In the genomic region with DNA sequence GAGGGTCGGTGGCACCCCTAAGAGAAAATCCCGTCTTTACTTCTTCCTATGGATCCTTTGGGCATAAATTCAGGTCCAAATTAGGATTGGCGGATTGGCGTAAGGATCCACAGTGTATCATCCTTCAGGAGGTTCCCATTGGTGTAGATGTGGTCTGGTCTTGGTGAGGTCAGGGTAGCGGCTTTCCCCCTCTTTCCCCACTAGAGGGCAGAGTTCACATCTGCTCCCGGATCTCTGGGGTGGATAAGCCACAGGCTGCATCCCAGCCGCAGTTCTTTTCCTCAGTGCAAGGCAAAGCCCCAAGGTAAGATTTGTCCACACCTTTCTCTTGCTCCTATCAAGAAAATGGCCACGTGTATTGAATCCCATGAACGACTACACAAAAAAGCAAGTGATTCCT, we compare ENCODE assay signal across 8 mouse cellular contexts. TPM values are rescaled to one million over a fixed set of nuclear protein-coding genes. Genes with fewer than 3 reads are reported as not detected.
A peak's percentile ranks its signal among the peaks of the same experiment; 100 is the strongest.
DNase-seq lines count a peak whose midpoint lies in the region; ATAC-seq and TF ChIP-seq lines count a peak whose summit lies in the region.

No protein-coding gene starts in this region.

- H3K9ac ChIP-seq in embryonic facial prominence, embryonic 11.5 days (replicated peaks; ENCODE audit: low read length): no peak overlapping the region
- no peak overlapping the region for H3K9ac ChIP-seq in heart, embryonic 16.5 days (ENCODE audit: low read length)
- no peak overlapping the region for H3K9ac ChIP-seq in lung, embryonic 14.5 days

- no peaks in the 10 kb centered on the region for H3K4me1 ChIP-seq in heart, embryonic 10.5 days
- H3K4me1 ChIP-seq in embryonic facial prominence, embryonic 11.5 days (ENCODE audit: control insufficient read depth, insufficient read depth, low read length): no peaks in the 10 kb centered on the region
- no peaks in the 10 kb centered on the region for H3K4me1 ChIP-seq in heart, embryonic 16.5 days (ENCODE audit: control insufficient read depth, insufficient read depth, low read length)
- H3K4me1 ChIP-seq in lung, embryonic 14.5 days (ENCODE audit: insufficient read depth): no peaks in the 10 kb centered on the region
- H3K4me1 ChIP-seq in olfactory bulb, adult 2 months (ENCODE audit: control insufficient read depth, insufficient read depth, low read length): peaks cover 5% of the 10 kb centered on the region; the same call in 1 of the 2 replicates

- H3K4me3 ChIP-seq in heart, embryonic 10.5 days: no peak overlapping the region
- H3K4me3 ChIP-seq in embryonic facial prominence, embryonic 11.5 days (ENCODE audit: low read depth, low read length): no peak overlapping the region
- no peak overlapping the region for H3K4me3 ChIP-seq in heart, embryonic 16.5 days (ENCODE audit: low read length)
- no peak overlapping the region for H3K4me3 ChIP-seq in lung, embryonic 14.5 days (ENCODE audit: low read depth, low read length)
- H3K4me3 ChIP-seq in olfactory bulb, adult 2 months (ENCODE audit: insufficient read depth, low read depth, low read length): no peak overlapping the region

- peak; percentile 83 for TF ChIP-seq CTCF in lung, embryonic 14.5 days (IDR thresholded peaks at IDR 0.05; ENCODE audit: low read depth)
- peak; percentile 47; the same call in 1 of the 2 replicates for TF ChIP-seq CTCF in olfactory bulb, adult 2 months (IDR thresholded peaks at IDR 0.05; ENCODE audit: insufficient read depth, low read depth, low read length)

- no peak for ATAC-seq in embryonic facial prominence, embryonic 11.5 days (replicated peaks; ENCODE audit: insufficient number of reproducible peaks, low FRiP score, low TSS enrichment, low read depth)
- ATAC-seq in heart, embryonic 16.5 days (replicated peaks; ENCODE audit: extremely low read depth, insufficient read depth, low FRiP score): peak; percentile 65; the same call in 1 of the 2 replicates
- peak; percentile 82 for ATAC-seq in lung, embryonic 14.5 days (ENCODE audit: insufficient read depth)

- no peaks in the 10 kb centered on the region for H3K9me3 ChIP-seq in heart, embryonic 10.5 days
- H3K9me3 ChIP-seq in embryonic facial prominence, embryonic 11.5 days (replicated peaks; ENCODE audit: control insufficient read depth, low read length): no peaks in the 10 kb centered on the region
- H3K9me3 ChIP-seq in heart, embryonic 16.5 days (replicated peaks; ENCODE audit: control insufficient read depth, low read length): 0 out of 2 replicates have a peak, but pooled peaks cover 2% of the 10 kb centered on the region
- no peaks in the 10 kb centered on the region for H3K9me3 ChIP-seq in lung, embryonic 14.5 days (ENCODE audit: low read depth, low read length)

- no peak for TF ChIP-seq POLR2A in olfactory bulb, adult 2 months (IDR thresholded peaks at IDR 0.05; ENCODE audit: insufficient read depth, low read depth, low read length)

- 22% methylated on average over 9 of the region's 9 CpGs for WGBS in heart, embryonic 10.5 days
- 22% methylated on average over 9 of the region's 9 CpGs for WGBS in embryonic facial prominence, embryonic 11.5 days
- WGBS in heart, embryonic 16.5 days: 25% methylated on average over 9 of the region's 9 CpGs
- 23% methylated on average over 9 of the region's 9 CpGs for WGBS in lung, embryonic 14.5 days
- 33% methylated on average over 9 of the region's 9 CpGs for WGBS in olfactory bulb, adult 2 months

- no peaks in the 10 kb centered on the region for H3K36me3 ChIP-seq in heart, embryonic 10.5 days
- no peaks in the 10 kb centered on the region for H3K36me3 ChIP-seq in embryonic facial prominence, embryonic 11.5 days (replicated peaks; ENCODE audit: control insufficient read depth, insufficient read depth, low read depth, low read length)
- no peaks in the 10 kb centered on the region for H3K36me3 ChIP-seq in heart, embryonic 16.5 days (ENCODE audit: control insufficient read depth, insufficient read depth)
- no peaks in the 10 kb centered on the region for H3K36me3 ChIP-seq in lung, embryonic 14.5 days (ENCODE audit: insufficient read depth)

- peak; percentile 82 to 84 for DNase-seq in heart, adult 18-20 months
- no peak for DNase-seq in heart, embryonic 10.5 days (ENCODE audit: low spot score)
- DNase-seq in adrenal gland, postnatal 36 days: peak; percentile 71
- peak; percentile 85 for DNase-seq in embryonic facial prominence, embryonic 11.5 days (ENCODE audit: low spot score)
- peak; percentile 74 for DNase-seq in kidney, postnatal 14 days
- peak; percentile 85 for DNase-seq in lung, embryonic 14.5 days

- no peak overlapping the region for H3K4me2 ChIP-seq in embryonic facial prominence, embryonic 11.5 days (ENCODE audit: low read depth, low read length)
- H3K4me2 ChIP-seq in heart, embryonic 16.5 days (ENCODE audit: low read depth, low read length): no peak overlapping the region
- no peak overlapping the region for H3K4me2 ChIP-seq in lung, embryonic 14.5 days

- H3K27me3 ChIP-seq in heart, embryonic 10.5 days (ENCODE audit: insufficient read depth, poor library complexity, severe bottlenecking): no peaks in the 10 kb centered on the region
- no peaks in the 10 kb centered on the region for H3K27me3 ChIP-seq in embryonic facial prominence, embryonic 11.5 days (ENCODE audit: control insufficient read depth, insufficient read depth, low read length)
- no peaks in the 10 kb centered on the region for H3K27me3 ChIP-seq in heart, embryonic 16.5 days (ENCODE audit: control insufficient read depth, insufficient read depth, low read length)
- H3K27me3 ChIP-seq in lung, embryonic 14.5 days (ENCODE audit: insufficient read depth, low read length): no peaks in the 10 kb centered on the region

- H3K27ac ChIP-seq in heart, embryonic 10.5 days: no peak overlapping the region
- H3K27ac ChIP-seq in embryonic facial prominence, embryonic 11.5 days (replicated peaks; ENCODE audit: low read depth, low read length): no peak overlapping the region
- no peak overlapping the region for H3K27ac ChIP-seq in heart, embryonic 16.5 days (ENCODE audit: low read length)
- H3K27ac ChIP-seq in lung, embryonic 14.5 days (ENCODE audit: low read depth): no peak overlapping the region
- H3K27ac ChIP-seq in olfactory bulb, adult 2 months (ENCODE audit: insufficient read depth, low read depth, low read length): no peak overlapping the region

RNA-seq across cellular contexts. Expression of gene Enpp6, which starts 51.8 kb away (rescaled TPM):
- 1 to 10 TPM; 2.8 to 3.9 TPM for total RNA-seq in heart, adult 18-20 months (2021)
- polyA plus RNA-seq in heart, embryonic 10.5 days (2016; fragmentation: Nextera tagmentation; extraction: Ambion mirVana): 1.3 TPM in 2 replicates
- 1 to 10 TPM; 1.5 to 4.6 TPM for total RNA-seq in adrenal gland, postnatal 36 days (2021)
- polyA plus RNA-seq in embryonic facial prominence, embryonic 11.5 days (2014; fragmentation: Nextera tagmentation; extraction: Ambion mirVana): 0.06 and 0.21 TPM in 2 replicates
- 3.2 and 3.5 TPM in 2 replicates for polyA plus RNA-seq in heart, embryonic 16.5 days (2015; fragmentation: Nextera tagmentation; extraction: Ambion mirVana)
- polyA plus RNA-seq in lung, embryonic 14.5 days (2014; fragmentation: Nextera tagmentation; extraction: Ambion mirVana): 0.29 and 0.89 TPM in 2 replicates
- not detected in 2 replicates for polyA plus RNA-seq in olfactory bulb, adult 2 months (2012; ENCODE audit: insufficient read depth, insufficient read length, low replicate concordance, missing spikeins)
